Mouse (Mus musculus): ENCODE measurements at regions not wholly inside any gene's neighbourhood (a gene's known extent, or its start where the extent isn't known, plus 50 kb on each side); places are given as distances from the start of the nearest gene placed in this dataset.

DNA sequence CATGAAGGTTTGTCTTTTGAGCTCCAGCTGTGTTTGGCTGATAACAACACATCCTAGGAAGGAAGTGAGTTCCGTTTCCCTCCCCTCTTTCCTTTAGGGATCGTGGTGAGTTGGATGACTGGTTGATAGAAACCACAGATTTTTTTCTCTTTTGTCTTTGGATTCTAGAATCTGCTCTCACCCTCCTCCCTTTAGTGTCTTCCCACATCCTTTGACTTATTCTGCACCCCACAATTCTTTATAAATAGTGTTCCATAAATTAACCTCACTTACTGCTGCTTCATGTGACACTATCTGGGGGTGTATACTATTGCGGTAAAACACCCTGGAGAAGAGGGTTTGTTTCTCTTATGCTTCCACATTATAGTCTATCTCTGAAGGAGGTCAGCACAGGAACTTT is 285.7 kb downstream of the CK137956 start:
- TF ChIP-seq EP300 (IDR thresholded peaks at IDR 0.05; ENCODE audit: low read depth), result no peak
- TF ChIP-seq CTCF (IDR thresholded peaks at IDR 0.05; ENCODE audit: low read depth), result no peak
